Mouse (Mus musculus): Measurements from ENCODE around the gene Zfp652. TPM values are rescaled to one million over a fixed set of nuclear protein-coding genes. Genes with fewer than 3 reads are reported as not detected.
"Not testable (repeated sequence)": the region's sequence is repeated elsewhere in the genome, so short reads cannot be mapped to it uniquely, and the experiment has no call there.

Zfp652 gene
- 36.8 and 38.5 TPM in 2 replicates for polyA plus RNA-seq (2015; fragmentation: Nextera tagmentation; extraction: Ambion mirVana)

- Histone ChIP-seq H3K4me1 (replicated peaks; ENCODE audit: control insufficient read depth, insufficient read depth, low read length) (peaks cover 26% of the 10 kb centered on the region), H3K4me3 (replicated peaks; ENCODE audit: low read length) (peak within 1 kb of the TSS; percentile 91), H3K27me3 (replicated peaks; ENCODE audit: control insufficient read depth, insufficient read depth, low read length) (no peaks in the 10 kb centered on the region), H3K9ac (replicated peaks; ENCODE audit: low read depth, low read length) (peak within 1 kb of the TSS; percentile 96), H3K9me3 (ENCODE audit: control insufficient read depth, low read length) (no peaks in the 10 kb centered on the region), H3K4me2 (ENCODE audit: low read length) (peak within 1 kb of the TSS; percentile 95), H3K36me3 (ENCODE audit: control insufficient read depth, insufficient read depth) (no peaks in the 10 kb centered on the region), H3K27ac (ENCODE audit: low read length) (peak within 1 kb of the TSS; percentile 95)
- WGBS: under 1% methylated on average over 38 of the region's 103 CpGs
- peak; percentile 92 for ATAC-seq
These were observed at the start of gene Zfp652 for GRCm38 (mm10) chr11:95712563-95713224. Zfp652 (plus strand) TSS chr11:95712673.

GRCm38 (mm10) chr11:95666529-95667149 lies 45.8 kb upstream of the Zfp652 start, which contains the start of gene Phb:
Phb (plus strand) TSS chr11:95666957.
- WGBS: 1% methylated on average over 25 of the region's 25 CpGs
- H3K27ac ChIP-seq (ENCODE audit: low read length): no peak within 1 kb of the TSS
- peak; percentile 98 for ATAC-seq

GRCm38 (mm10) chr11:95667177-95667576 lies 45.3 kb upstream of the Zfp652 start:
- no peaks in the 10 kb centered on the region for H3K27me3 ChIP-seq (replicated peaks; ENCODE audit: control insufficient read depth, insufficient read depth, low read length)
- no peak for ATAC-seq
- peak overlapping the region; percentile 69 for H3K9ac ChIP-seq (replicated peaks; ENCODE audit: low read depth, low read length)
- WGBS: 2% methylated on average over 11 of the region's 11 CpGs
- H3K4me3 ChIP-seq (replicated peaks; ENCODE audit: low read length): peak overlapping the region; percentile 67
- H3K4me1 ChIP-seq (replicated peaks; ENCODE audit: control insufficient read depth, insufficient read depth, low read length): peaks cover 8% of the 10 kb centered on the region
- H3K36me3 ChIP-seq (ENCODE audit: control insufficient read depth, insufficient read depth): peaks cover 5% of the 10 kb centered on the region; the same call in 1 of the 2 replicates
- H3K9me3 ChIP-seq (ENCODE audit: control insufficient read depth, low read length): no peaks in the 10 kb centered on the region
- peak overlapping the region; percentile 84 for H3K4me2 ChIP-seq (ENCODE audit: low read length)
- H3K27ac ChIP-seq (ENCODE audit: low read length): no peak overlapping the region

More at GRCm38 (mm10) chr11:95666529-95667149, 45.8 kb upstream of the Zfp652 start, which contains the start of gene Phb:
- Histone ChIP-seq H3K9ac (replicated peaks; ENCODE audit: low read depth, low read length) (peak within 1 kb of the TSS; percentile 69), H3K4me3 (replicated peaks; ENCODE audit: low read length) (peak within 1 kb of the TSS; percentile 67), H3K27me3 (replicated peaks; ENCODE audit: control insufficient read depth, insufficient read depth, low read length) (no peaks in the 10 kb centered on the region), H3K9me3 (ENCODE audit: control insufficient read depth, low read length) (no peaks in the 10 kb centered on the region), H3K4me1 (replicated peaks; ENCODE audit: control insufficient read depth, insufficient read depth, low read length) (peaks cover 8% of the 10 kb centered on the region), H3K36me3 (ENCODE audit: control insufficient read depth, insufficient read depth) (0 out of 2 replicates have a peak, but pooled peaks cover 2% of the 10 kb centered on the region), H3K4me2 (ENCODE audit: low read length) (peak within 1 kb of the TSS; percentile 84)

GRCm38 (mm10) chr11:95668086-95668485 lies 44.4 kb upstream of the Zfp652 start:
- not testable (repeated sequence) for H3K4me3 ChIP-seq (replicated peaks; ENCODE audit: low read length); H3K27me3 ChIP-seq (replicated peaks; ENCODE audit: control insufficient read depth, insufficient read depth, low read length); H3K36me3 ChIP-seq (ENCODE audit: control insufficient read depth, insufficient read depth); H3K9ac ChIP-seq (replicated peaks; ENCODE audit: low read depth, low read length); ATAC-seq; H3K4me1 ChIP-seq (replicated peaks; ENCODE audit: control insufficient read depth, insufficient read depth, low read length); H3K27ac ChIP-seq (ENCODE audit: low read length); H3K9me3 ChIP-seq (ENCODE audit: control insufficient read depth, low read length); H3K4me2 ChIP-seq (ENCODE audit: low read length)
- 90% methylated on average over 7 of the region's 7 CpGs for WGBS

GRCm38 (mm10) chr11:95675498-95675897 lies 37.0 kb upstream of the Zfp652 start:
- no peak for ATAC-seq
- 87% methylated on average over 11 of the region's 14 CpGs for WGBS

GRCm38 (mm10) chr11:95676307-95676706 lies 36.2 kb upstream of the Zfp652 start:
- H3K27me3 ChIP-seq (replicated peaks; ENCODE audit: control insufficient read depth, insufficient read depth, low read length): no peaks in the 10 kb centered on the region
- no peaks in the 10 kb centered on the region for H3K9me3 ChIP-seq (ENCODE audit: control insufficient read depth, low read length)
- H3K4me3 ChIP-seq (replicated peaks; ENCODE audit: low read length): no peak overlapping the region
- no peak overlapping the region for H3K27ac ChIP-seq (ENCODE audit: low read length)
- no peak overlapping the region for H3K9ac ChIP-seq (replicated peaks; ENCODE audit: low read depth, low read length)
- 0 out of 2 replicates have a peak, but pooled peaks have one; percentile 38 for ATAC-seq
- no peak overlapping the region for H3K4me2 ChIP-seq (ENCODE audit: low read length)
- peaks cover 30% of the 10 kb centered on the region for H3K36me3 ChIP-seq (ENCODE audit: control insufficient read depth, insufficient read depth)
- 14% methylated on average over 6 of the region's 6 CpGs for WGBS
- no peaks in the 10 kb centered on the region for H3K4me1 ChIP-seq (replicated peaks; ENCODE audit: control insufficient read depth, insufficient read depth, low read length)

More at GRCm38 (mm10) chr11:95675498-95675897, 37.0 kb upstream of the Zfp652 start:
- no peak overlapping the region for H3K9ac ChIP-seq (replicated peaks; ENCODE audit: low read depth, low read length)
- no peaks in the 10 kb centered on the region for H3K9me3 ChIP-seq (ENCODE audit: control insufficient read depth, low read length)
- H3K4me1 ChIP-seq (replicated peaks; ENCODE audit: control insufficient read depth, insufficient read depth, low read length): no peaks in the 10 kb centered on the region
- H3K4me2 ChIP-seq (ENCODE audit: low read length): no peak overlapping the region
- H3K27me3 ChIP-seq (replicated peaks; ENCODE audit: control insufficient read depth, insufficient read depth, low read length): no peaks in the 10 kb centered on the region
- H3K4me3 ChIP-seq (replicated peaks; ENCODE audit: low read length): no peak overlapping the region
- H3K27ac ChIP-seq (ENCODE audit: low read length): no peak overlapping the region
- peaks cover 30% of the 10 kb centered on the region for H3K36me3 ChIP-seq (ENCODE audit: control insufficient read depth, insufficient read depth)

- Histone ChIP-seq H3K36me3 (ENCODE audit: control insufficient read depth, insufficient read depth) (peaks cover 21% of the 10 kb centered on the region), H3K27ac (ENCODE audit: low read length) (no peak overlapping the region), H3K27me3 (replicated peaks; ENCODE audit: control insufficient read depth, insufficient read depth, low read length) (no peaks in the 10 kb centered on the region), H3K4me3 (replicated peaks; ENCODE audit: low read length) (no peak overlapping the region), H3K4me2 (ENCODE audit: low read length) (no peak overlapping the region), H3K9ac (replicated peaks; ENCODE audit: low read depth, low read length) (no peak overlapping the region), H3K9me3 (ENCODE audit: control insufficient read depth, low read length) (no peaks in the 10 kb centered on the region), H3K4me1 (replicated peaks; ENCODE audit: control insufficient read depth, insufficient read depth, low read length) (no peaks in the 10 kb centered on the region)
- ATAC-seq: no peak
- 93% methylated on average over 14 of the region's 14 CpGs for WGBS
These were observed 34.4 kb upstream of the Zfp652 start for GRCm38 (mm10) chr11:95677925-95678701.

GRCm38 (mm10) chr11:95681995-95682601 lies 30.4 kb upstream of the Zfp652 start:
- no peaks in the 10 kb centered on the region for H3K9me3 ChIP-seq (ENCODE audit: control insufficient read depth, low read length)
- ATAC-seq: no peak

More at GRCm38 (mm10) chr11:95681995-95682601, 30.4 kb upstream of the Zfp652 start:
- no peaks in the 10 kb centered on the region for H3K4me1 ChIP-seq (replicated peaks; ENCODE audit: control insufficient read depth, insufficient read depth, low read length)
- no peak overlapping the region for H3K9ac ChIP-seq (replicated peaks; ENCODE audit: low read depth, low read length)
- no peaks in the 10 kb centered on the region for H3K27me3 ChIP-seq (replicated peaks; ENCODE audit: control insufficient read depth, insufficient read depth, low read length)
- no peak overlapping the region for H3K27ac ChIP-seq (ENCODE audit: low read length)
- no peak overlapping the region for H3K4me3 ChIP-seq (replicated peaks; ENCODE audit: low read length)
- 62% methylated on average over 9 of the region's 9 CpGs for WGBS
- H3K36me3 ChIP-seq (ENCODE audit: control insufficient read depth, insufficient read depth): peaks cover 19% of the 10 kb centered on the region
- no peak overlapping the region for H3K4me2 ChIP-seq (ENCODE audit: low read length)
